ENCODE assay signal across 9 mouse cellular contexts in genomic region chr11:61193392-61193791, GRCm38 (mm10). TPM values are rescaled to one million over a fixed set of nuclear protein-coding genes. Genes with fewer than 3 reads are reported as not detected.
A peak's percentile ranks its signal among the peaks of the same experiment; 100 is the strongest.
DNase-seq lines count a peak whose midpoint lies in the region; ATAC-seq lines count a peak whose summit lies in the region.
"Had no signal": no experiment of that assay in that cellular context is flagged by ENCODE, and none has a peak within 500 bp of the region (broad histone marks: within the 10 kb centered on the region; RNA-seq: fewer than 3 reads in every experiment).

No protein-coding gene starts in this region.

- no peaks in the 10 kb centered on the region for H3K36me3 ChIP-seq in heart, embryonic 14.5 days (ENCODE audit: control insufficient read depth, insufficient read depth, low read length)
- H3K36me3 ChIP-seq: heart, embryonic 15.5 days had no signal

- H3K27me3 ChIP-seq in heart, embryonic 14.5 days (ENCODE audit: control insufficient read depth, insufficient read depth, low read length), result peaks cover 9% of the 10 kb centered on the region

- no peak overlapping the region for H3K27ac ChIP-seq in heart, embryonic 14.5 days (replicated peaks in 1 of 2; ENCODE audit: control insufficient read depth in 1 of 2, insufficient read depth in 1 of 2, low read depth in 2 of 2, low read length in 2 of 2)
- H3K27ac ChIP-seq: heart, embryonic 15.5 days had no signal

- no peak overlapping the region for H3K4me3 ChIP-seq in heart, embryonic 14.5 days (ENCODE audit: control insufficient read depth in 1 of 2, insufficient read depth in 1 of 2, low read depth in 1 of 2, low read length in 2 of 2)
- H3K4me3 ChIP-seq: heart, embryonic 15.5 days had no signal

- no peak overlapping the region for H3K4me2 ChIP-seq in heart, embryonic 14.5 days (ENCODE audit: low read length)
- H3K4me2 ChIP-seq: heart, embryonic 15.5 days had no signal

- H3K4me1 ChIP-seq in heart, embryonic 14.5 days (ENCODE audit: control insufficient read depth in 2 of 2, insufficient read depth in 2 of 2, low read length in 2 of 2), result no peaks in the 10 kb centered on the region
- H3K4me1 ChIP-seq: heart, embryonic 15.5 days had no signal

- H3K9me3 ChIP-seq in heart, embryonic 14.5 days (ENCODE audit: control insufficient read depth, low read length), result no peaks in the 10 kb centered on the region
- H3K9me3 ChIP-seq: heart, embryonic 15.5 days had no signal

- no peak overlapping the region for H3K9ac ChIP-seq in heart, embryonic 14.5 days (ENCODE audit: low read length)
- H3K9ac ChIP-seq: heart, embryonic 15.5 days had no signal

- peak; percentile 48 to 69 for DNase-seq in CD8-positive naive resting alpha-beta T cell, adult 2 months (ENCODE audit: low read depth in 2 of 2, low spot score in 2 of 2)
- DNase-seq in adrenal gland, adult 2 months, result peak; percentile 75
- DNase-seq in embryo, embryonic 10.5 days (ENCODE audit: low spot score), result peak; percentile 88
- peak; percentile 80 to 91 for DNase-seq in kidney, postnatal 25 days
- DNase-seq in lung, adult 18-20 months, result peak; percentile 76 to 81
- peak; percentile 88 for DNase-seq in retina, embryonic 14.5 days (ENCODE audit: low spot score)
- peak; percentile 64 to 71 for DNase-seq in thymus, postnatal 36 days

- 5% methylated on average over 9 of the region's 9 CpGs for WGBS in heart, embryonic 14.5 days

- ATAC-seq in heart, embryonic 14.5 days (ENCODE audit: insufficient number of reproducible peaks, insufficient read depth, low FRiP score, low read depth), result 0 out of 2 replicates have a peak, but pooled peaks have one; percentile 39

RNA-seq across cellular contexts. Expression of gene Aldh3a1, which starts 13.9 kb away (rescaled TPM):
- total RNA-seq in adrenal gland, adult 2 months (2021), result under 1 TPM in 1 of 2 experiments, not detected in 1; 0.95 TPM
- polyA plus RNA-seq in adrenal gland, adult 2 months (2012; rRNA removed), result 0.08 and 0.15 TPM in 2 replicates
- polyA plus RNA-seq in heart, embryonic 14.5 days (2014; fragmentation: Nextera tagmentation; extraction: Ambion mirVana), result 0.45 and 0.53 TPM in 2 replicates

RNA-seq across cellular contexts. Expression of gene Usp22, which starts 18.5 kb away (rescaled TPM):
- total RNA-seq in adrenal gland, adult 2 months (2021), result 10 to 100 TPM; 62.5 to 62.6 TPM
- polyA plus RNA-seq in adrenal gland, adult 2 months (2012; rRNA removed), result 126 and 150 TPM in 2 replicates
- 92.2 and 92.5 TPM in 2 replicates for polyA plus RNA-seq in heart, embryonic 14.5 days (2014; fragmentation: Nextera tagmentation; extraction: Ambion mirVana)
